Mouse (Mus musculus): ENCODE data around the gene A730071L15Rik. TPM values are rescaled to one million over a fixed set of nuclear protein-coding genes. Genes with fewer than 3 reads are reported as not detected.

A730071L15Rik gene
- 0.25 and 0.27 TPM in 2 replicates for polyA plus RNA-seq (2012; rRNA removed)

GRCm38 (mm10) chr11:6199410-6200086 is at the start of gene A730071L15Rik:
Gene A730071L15Rik (plus strand): TSS chr11:6200029.

GRCm38 (mm10) chr11:6200087-6200569 is 299 bp downstream of the A730071L15Rik start, which contains the start of gene Nudcd3:
Gene Nudcd3 (minus strand): TSS chr11:6200415.

GRCm38 (mm10) chr11:6230012-6230411 is 30.2 kb downstream of the A730071L15Rik start, which contains the start of gene Npc1l1:
Gene Npc1l1 (minus strand): TSS chr11:6230143.

Other genes starting within 250 kb of the A730071L15Rik start
- 3.5 and 3.7 TPM in 2 replicates for gene Gck, start 249.9 kb upstream of the A730071L15Rik start, polyA plus RNA-seq (2012; rRNA removed)
- gene Ykt6, start 244.3 kb upstream of the A730071L15Rik start, polyA plus RNA-seq (2012; rRNA removed) = 96.0 and 102 TPM in 2 replicates
- gene Camk2b, start 133.7 kb upstream of the A730071L15Rik start, polyA plus RNA-seq (2012; rRNA removed) = 83.2 and 84.4 TPM in 2 replicates
- 64.4 TPM in 2 replicates for gene Nudcd3, start 386 bp downstream of the A730071L15Rik start, polyA plus RNA-seq (2012; rRNA removed)
- gene Npc1l1, start 30.1 kb downstream of the A730071L15Rik start, polyA plus RNA-seq (2012; rRNA removed) = 0.12 and 0.15 TPM in 2 replicates
- 52.5 and 54.0 TPM in 2 replicates for gene Ddx56, start 67.7 kb downstream of the A730071L15Rik start, polyA plus RNA-seq (2012; rRNA removed)
- gene Tmed4, start 74.8 kb downstream of the A730071L15Rik start, polyA plus RNA-seq (2012; rRNA removed) = 160 and 179 TPM in 2 replicates
- 59.6 and 68.9 TPM in 2 replicates for gene Ogdh, start 91.6 kb downstream of the A730071L15Rik start, polyA plus RNA-seq (2012; rRNA removed)
- gene Zmiz2, start 189.0 kb downstream of the A730071L15Rik start, polyA plus RNA-seq (2012; rRNA removed) = 89.1 and 95.9 TPM in 2 replicates
- 2,649 and 2,896 TPM in 2 replicates for gene Ppia, start 215.4 kb downstream of the A730071L15Rik start, polyA plus RNA-seq (2012; rRNA removed)
- 344 and 467 TPM in 2 replicates for gene H2afv, start 244.4 kb downstream of the A730071L15Rik start, polyA plus RNA-seq (2012; rRNA removed)

Measured in central nervous system, embryonic 14 days (tissue).